Mouse (Mus musculus): ENCODE measurements around the gene Rnf220.

The Rnf220 gene

GRCm38 (mm10) chr4:117493161-117493568 is 3.7 kb downstream of the Rnf220 start:
- in situ Hi-C loops (cut with MboI; ENCODE audit: low pct_unique_long_range_greater_than_20kb in 1 of 2, low sequenced_read_pairs in 2 of 2, unreplicated experiment in 1 of 2) = no loop called here

DNA sequence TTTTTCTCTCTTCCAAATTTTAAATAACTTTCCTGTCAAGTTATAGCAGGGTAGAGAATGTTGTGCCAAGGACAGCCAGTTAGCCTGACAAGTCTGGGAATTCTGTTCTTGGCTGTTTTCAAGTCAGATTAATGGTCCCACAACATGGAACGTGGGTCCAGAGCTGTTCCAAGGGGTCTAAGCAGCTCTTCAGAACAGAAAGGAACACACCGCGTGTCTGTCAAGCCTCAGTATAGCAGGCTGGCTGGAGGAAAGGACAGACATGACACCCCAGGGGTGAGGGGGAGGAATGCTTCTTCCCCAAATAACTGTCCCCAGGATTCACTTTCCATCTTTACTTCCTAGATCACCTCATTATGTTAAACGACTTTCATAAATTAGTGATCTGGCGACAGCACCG is 5.0 kb downstream of the Rnf220 start:
- in situ Hi-C loops (cut with MboI; ENCODE audit: low pct_unique_long_range_greater_than_20kb in 1 of 2, low sequenced_read_pairs in 2 of 2, unreplicated experiment in 1 of 2) = no loop called here

DNA sequence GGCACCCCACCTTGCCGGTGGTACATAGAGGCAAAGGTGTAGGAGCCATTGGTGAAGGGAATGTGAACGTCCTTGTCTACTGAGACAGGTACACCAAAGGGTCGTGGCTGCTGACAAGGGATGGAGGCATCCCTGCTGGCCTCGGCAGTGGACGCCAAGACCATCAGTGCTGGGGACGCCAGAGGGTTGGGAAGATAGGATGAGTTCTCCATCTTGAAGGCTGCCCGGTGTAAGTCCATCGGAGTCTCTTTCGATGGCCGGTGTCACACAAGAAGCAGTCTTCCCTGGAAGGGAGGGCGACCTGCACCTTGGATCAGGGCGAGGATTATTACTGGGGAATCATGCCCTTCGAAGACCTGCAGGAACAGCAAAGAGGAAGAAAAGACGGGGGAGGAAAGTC is 6.9 kb downstream of the Rnf220 start:
- in situ Hi-C loops (cut with MboI; ENCODE audit: low pct_unique_long_range_greater_than_20kb in 1 of 2, low sequenced_read_pairs in 2 of 2, unreplicated experiment in 1 of 2) = no loop called here

DNA sequence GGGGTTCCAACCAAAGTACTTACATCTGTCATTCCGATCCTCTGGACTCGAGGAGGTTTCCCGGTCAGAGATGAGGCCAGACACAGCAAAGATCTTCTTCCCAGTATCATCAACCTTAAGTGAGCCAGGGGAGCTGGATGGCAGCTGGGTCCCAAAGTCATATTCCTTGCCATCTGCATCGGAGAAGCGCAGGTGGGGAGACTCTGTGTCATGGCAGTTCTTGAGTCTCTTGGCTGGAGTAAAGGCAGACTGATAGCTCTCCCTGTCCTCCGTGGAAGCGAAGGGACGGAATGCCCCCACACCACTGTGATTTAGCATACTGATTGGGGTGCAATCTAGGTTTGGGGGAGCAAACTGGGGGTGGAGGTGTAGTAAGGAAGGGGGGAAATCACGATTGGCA is 7.3 kb downstream of the Rnf220 start:
- in situ Hi-C loops (cut with MboI; ENCODE audit: low pct_unique_long_range_greater_than_20kb in 1 of 2, low sequenced_read_pairs in 2 of 2, unreplicated experiment in 1 of 2) = no loop called here

DNA sequence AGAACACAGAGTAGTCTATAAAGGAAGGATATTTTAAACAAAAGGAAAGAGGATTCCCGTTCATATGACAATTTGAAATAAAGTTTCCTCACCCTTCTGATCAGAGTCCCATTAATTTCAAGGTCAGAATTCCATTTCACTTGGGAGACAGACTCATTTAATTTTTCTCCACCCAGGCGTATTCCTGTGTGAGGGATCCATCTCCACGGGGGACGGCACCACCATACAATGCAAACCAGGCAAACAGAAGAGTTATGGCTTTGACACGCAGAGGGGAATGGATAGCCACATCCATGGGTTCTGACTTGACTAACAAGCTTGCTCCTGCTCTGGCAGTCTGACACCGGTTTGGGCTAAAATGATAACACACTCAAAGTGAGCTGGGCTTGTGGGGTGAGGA is 9.4 kb downstream of the Rnf220 start:
- in situ Hi-C loops (cut with MboI; ENCODE audit: low pct_unique_long_range_greater_than_20kb in 1 of 2, low sequenced_read_pairs in 2 of 2, unreplicated experiment in 1 of 2) = no loop called here

GRCm38 (mm10) chr4:117486188-117486587 is 10.7 kb downstream of the Rnf220 start:
- in situ Hi-C loops (cut with MboI; ENCODE audit: low pct_unique_long_range_greater_than_20kb in 1 of 2, low sequenced_read_pairs in 2 of 2, unreplicated experiment in 1 of 2) = no loop called here

DNA sequence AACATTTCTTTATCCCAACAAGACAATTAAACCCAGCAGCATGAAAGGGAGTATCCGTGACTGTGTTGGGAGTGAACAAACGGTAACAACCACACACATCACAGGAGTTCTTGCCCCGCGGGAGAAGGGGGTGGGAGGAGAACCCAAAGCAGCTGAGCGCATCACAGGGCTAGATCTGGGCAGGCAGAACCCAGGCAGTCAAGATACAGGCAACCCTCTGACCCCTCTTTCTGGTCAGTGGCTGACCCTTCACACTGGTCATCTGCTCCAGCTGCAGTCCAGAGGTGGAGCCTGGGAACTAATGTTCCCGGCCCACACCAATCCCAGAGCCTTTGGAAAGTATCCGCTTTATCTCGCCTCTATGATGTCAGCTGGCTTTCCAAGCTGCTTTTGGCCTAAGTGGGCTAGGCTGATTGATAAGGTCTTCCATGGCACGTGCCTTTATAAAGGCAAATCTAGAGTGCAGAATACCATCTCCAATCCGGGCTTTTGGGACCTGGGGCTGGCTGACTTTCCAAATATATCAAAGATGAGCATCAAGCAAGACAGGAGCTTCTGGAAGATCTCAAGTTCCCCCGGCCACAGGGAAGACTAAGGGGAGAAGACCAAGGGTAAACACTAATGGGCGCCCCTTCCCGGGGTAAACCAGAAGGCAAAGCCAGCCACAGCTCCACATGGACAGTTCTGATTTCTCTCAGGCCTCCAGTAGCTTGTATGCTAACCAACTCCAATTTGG is 11.6 kb downstream of the Rnf220 start:
- in situ Hi-C loops (cut with MboI; ENCODE audit: low pct_unique_long_range_greater_than_20kb in 1 of 2, low sequenced_read_pairs in 2 of 2, unreplicated experiment in 1 of 2) = no loop called here

GRCm38 (mm10) chr4:117484256-117485044 is 12.4 kb downstream of the Rnf220 start:
- in situ Hi-C loops (cut with MboI; ENCODE audit: low pct_unique_long_range_greater_than_20kb in 1 of 2, low sequenced_read_pairs in 2 of 2, unreplicated experiment in 1 of 2) = no loop called here

- in situ Hi-C loops (cut with MboI; ENCODE audit: low pct_unique_long_range_greater_than_20kb in 1 of 2, low sequenced_read_pairs in 2 of 2, unreplicated experiment in 1 of 2) = no loop called here
Observed at GRCm38 (mm10) chr4:117483931-117484255, 13.0 kb downstream of the Rnf220 start.

GRCm38 (mm10) chr4:117482103-117482502 is 14.7 kb downstream of the Rnf220 start:
- in situ Hi-C loops (cut with MboI; ENCODE audit: low pct_unique_long_range_greater_than_20kb in 1 of 2, low sequenced_read_pairs in 2 of 2, unreplicated experiment in 1 of 2) = no loop called here

GRCm38 (mm10) chr4:117480611-117481445 is 16.0 kb downstream of the Rnf220 start:
- in situ Hi-C loops (cut with MboI; ENCODE audit: low pct_unique_long_range_greater_than_20kb in 1 of 2, low sequenced_read_pairs in 2 of 2, unreplicated experiment in 1 of 2) = no loop called here

GRCm38 (mm10) chr4:117479951-117480350 is 16.9 kb downstream of the Rnf220 start:
- in situ Hi-C loops (cut with MboI; ENCODE audit: low pct_unique_long_range_greater_than_20kb in 1 of 2, low sequenced_read_pairs in 2 of 2, unreplicated experiment in 1 of 2) = no loop called here

GRCm38 (mm10) chr4:117478101-117478673 is 18.7 kb downstream of the Rnf220 start:
- in situ Hi-C loops (cut with MboI; ENCODE audit: low pct_unique_long_range_greater_than_20kb in 1 of 2, low sequenced_read_pairs in 2 of 2, unreplicated experiment in 1 of 2) = no loop called here

DNA sequence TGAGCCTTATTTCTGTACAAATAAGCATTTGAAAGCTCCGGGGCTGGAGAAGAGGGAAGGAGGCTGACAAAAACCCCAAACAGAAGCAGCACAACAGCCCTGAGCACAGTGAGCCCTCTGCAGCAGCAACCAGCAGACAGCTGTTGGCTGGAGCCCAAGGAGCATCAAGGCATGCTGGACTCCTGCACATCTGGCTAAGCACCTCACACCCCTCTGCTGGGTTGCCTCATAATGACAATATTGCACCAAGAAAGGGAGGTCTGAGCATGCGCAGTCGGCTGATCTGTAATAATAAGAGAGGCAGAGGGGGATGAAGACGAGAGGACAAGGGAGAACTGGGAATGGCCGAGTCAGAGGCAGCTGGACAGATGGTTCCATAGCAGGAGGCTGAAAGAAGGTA is 19.5 kb downstream of the Rnf220 start:
- in situ Hi-C loops (cut with MboI; ENCODE audit: low pct_unique_long_range_greater_than_20kb in 1 of 2, low sequenced_read_pairs in 2 of 2, unreplicated experiment in 1 of 2) = no loop called here

GRCm38 (mm10) chr4:117476777-117477176 is 20.1 kb downstream of the Rnf220 start:
- in situ Hi-C loops (cut with MboI; ENCODE audit: low pct_unique_long_range_greater_than_20kb in 1 of 2, low sequenced_read_pairs in 2 of 2, unreplicated experiment in 1 of 2) = no loop called here

- in situ Hi-C loops (cut with MboI; ENCODE audit: low pct_unique_long_range_greater_than_20kb in 1 of 2, low sequenced_read_pairs in 2 of 2, unreplicated experiment in 1 of 2) = no loop called here
Observed at GRCm38 (mm10) chr4:117476355-117476754, 20.5 kb downstream of the Rnf220 start.

DNA sequence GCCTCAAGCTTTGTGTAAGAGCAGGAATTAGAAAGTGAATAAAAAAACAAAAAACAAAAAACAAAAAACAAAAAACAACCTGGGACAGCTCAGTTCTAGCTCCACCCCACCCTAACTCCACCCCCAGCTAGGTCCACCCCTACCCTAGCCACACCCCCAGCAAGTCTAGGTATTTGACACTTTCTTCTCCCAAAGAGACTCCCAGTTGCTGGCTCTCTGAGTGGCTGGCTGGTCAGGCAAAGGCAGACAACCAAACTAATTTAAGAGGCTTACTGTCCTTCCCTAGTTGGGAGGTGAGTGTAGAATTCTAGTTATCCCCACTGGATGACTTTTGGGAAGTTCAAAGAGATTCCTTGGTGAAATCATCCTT is 22.9 kb downstream of the Rnf220 start:
- in situ Hi-C loops (cut with MboI; ENCODE audit: low pct_unique_long_range_greater_than_20kb in 1 of 2, low sequenced_read_pairs in 2 of 2, unreplicated experiment in 1 of 2) = no loop called here

GRCm38 (mm10) chr4:117473291-117473984 is 23.4 kb downstream of the Rnf220 start:
- in situ Hi-C loops (cut with MboI; ENCODE audit: low pct_unique_long_range_greater_than_20kb in 1 of 2, low sequenced_read_pairs in 2 of 2, unreplicated experiment in 1 of 2) = no loop called here

Measured in mouse embryonic stem cell (cell line).